Mouse (Mus musculus) liver, adult 10 weeks (tissue): ENCODE results near the gene Olfr90. TPM values are rescaled to one million over a fixed set of nuclear protein-coding genes. Genes with fewer than 3 reads are reported as not detected.

Experiments used
- polyA plus RNA-seq: library from polyadenylated mRNA; stranded (reverse); fragments of 350-450 nt; fragmentation: Illumina TruSeq; extraction: RNeasy Lipid Tissue Mini Kit (QIAGEN cat#74804); gene quantifications from one replicate; pipeline ENCODE4 v1.2.3, GENCODE M21; 2014; ENCODE audit warnings: low read depth, low replicate concordance

Olfr90 gene
- polyA plus RNA-seq: not detected

DNA sequence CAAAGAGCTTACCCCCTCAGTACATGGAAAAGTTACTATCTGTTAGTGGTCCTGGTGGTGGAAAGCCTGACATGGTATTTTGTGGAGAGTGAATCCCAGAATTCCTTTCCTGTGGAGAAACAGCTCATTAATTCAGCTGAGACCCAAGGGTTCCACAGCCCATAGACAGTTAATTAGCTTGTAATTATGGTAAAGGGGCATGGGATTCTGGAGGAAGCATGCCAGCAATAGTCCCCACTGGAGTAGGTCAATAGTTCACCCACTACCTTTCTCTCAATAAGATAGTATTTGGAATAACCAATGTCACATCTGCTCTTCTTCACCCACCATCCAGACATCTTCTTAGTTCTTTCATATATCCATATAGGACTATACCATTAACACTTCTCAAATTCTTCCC lies at the start of gene Olfr90:
Gene Olfr90, minus strand, starts transcription at position 101 of the 400 bp plus-strand sequence.

DNA sequence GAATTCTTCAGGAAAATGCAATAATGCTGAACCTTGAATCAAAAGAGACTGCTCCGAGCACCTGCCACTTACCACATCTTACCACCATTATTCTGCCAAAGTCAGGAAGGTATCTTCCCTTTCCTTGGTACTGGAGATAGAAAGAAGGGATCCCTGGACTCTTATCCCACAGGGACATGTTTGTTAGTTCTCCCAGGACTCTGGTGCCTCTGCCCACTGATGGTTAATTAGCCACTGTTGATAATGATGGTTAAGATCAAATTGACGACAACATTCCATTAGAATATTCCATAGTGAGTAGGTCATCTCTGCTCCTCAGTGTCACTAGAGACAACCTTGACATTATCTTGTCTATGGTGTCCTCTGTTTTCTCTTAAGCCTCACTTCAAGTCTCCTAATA lies 31.7 kb upstream of the Olfr90 start, which contains the start of gene Olfr92:
Gene Olfr92, minus strand, starts transcription at position 101 of the 400 bp plus-strand sequence.

DNA sequence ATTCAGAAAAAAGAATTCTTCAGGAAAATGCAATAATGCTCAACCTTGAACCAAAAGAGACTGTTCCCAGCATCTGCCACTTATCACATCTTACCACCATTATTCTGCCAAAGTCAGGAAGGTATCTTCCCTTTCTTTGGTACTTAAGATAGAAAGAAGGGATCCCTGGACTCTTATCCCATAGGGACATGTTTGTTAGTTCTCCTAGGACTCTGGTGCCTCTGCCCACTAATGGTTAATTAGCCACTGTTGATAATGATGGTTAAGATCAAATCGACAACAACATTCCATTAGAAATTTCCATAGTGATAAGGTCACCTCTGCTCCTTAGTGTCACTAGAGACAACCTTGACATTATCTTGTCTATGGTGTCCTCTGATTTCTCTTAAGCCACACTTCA lies 9.9 kb upstream of the Olfr90 start, which contains the start of gene Olfr91:
Gene Olfr91, minus strand, starts transcription at position 101 of the 400 bp plus-strand sequence.

DNA sequence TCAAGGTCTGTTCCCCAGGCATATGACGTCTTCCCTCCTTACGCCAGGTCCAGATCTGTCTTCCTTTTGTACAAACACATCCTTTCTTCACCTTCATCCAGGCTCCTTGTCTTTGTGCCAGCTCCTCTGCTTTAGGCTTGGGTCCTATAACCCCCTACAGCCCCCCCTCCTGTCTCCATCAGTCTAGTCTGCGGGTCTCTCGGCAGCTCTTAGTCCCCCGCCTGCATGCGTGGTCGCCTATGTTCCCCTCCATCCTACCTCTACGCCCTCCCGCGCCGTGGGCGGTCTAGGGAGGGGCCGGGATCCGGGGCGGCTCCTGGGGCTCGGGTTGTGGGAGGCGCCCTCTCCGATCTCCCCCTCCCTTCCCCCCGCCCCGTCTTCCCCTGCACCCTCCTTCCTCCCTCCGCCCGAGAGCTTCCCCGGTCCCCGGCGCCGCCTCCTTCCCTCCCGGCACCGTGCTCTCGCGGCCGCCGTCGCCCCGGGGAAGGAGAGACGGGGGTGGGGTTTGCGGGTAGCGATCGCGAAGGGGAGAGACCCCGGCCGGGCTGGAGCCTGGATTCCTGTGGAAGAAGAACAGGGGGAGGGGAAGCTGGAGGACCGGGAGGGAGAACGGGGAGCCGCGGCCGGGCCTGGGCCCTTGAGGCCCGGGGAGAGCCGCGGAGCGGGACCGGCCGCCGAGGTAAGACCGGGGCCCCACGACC lies 42.5 kb downstream of the Olfr90 start, which contains the start of gene Gabbr1:
Gene Gabbr1, plus strand, starts transcription at position 356 of the 701 bp plus-strand sequence.

Other genes starting within 250 kb of the Olfr90 start
- not detected for gene Trim15, start 221.3 kb downstream of the Olfr90 start, polyA plus RNA-seq
- gene Trim10, start 218.9 kb downstream of the Olfr90 start, polyA plus RNA-seq: not detected
- gene Trim40, start 198.4 kb downstream of the Olfr90 start, polyA plus RNA-seq: not detected
- gene Trim31, start 190.4 kb downstream of the Olfr90 start, polyA plus RNA-seq: not detected
- 3.8 TPM for gene Rnf39, start 145.6 kb downstream of the Olfr90 start, polyA plus RNA-seq
- 6.2 TPM for gene Ppp1r11, start 136.8 kb downstream of the Olfr90 start, polyA plus RNA-seq
- gene Znrd1, start 129.9 kb downstream of the Olfr90 start, polyA plus RNA-seq: 10.4 TPM
- gene Znrd1as, start 129.9 kb downstream of the Olfr90 start, polyA plus RNA-seq: 30.8 TPM
- not detected for gene 2410137M14Rik, start 107.3 kb downstream of the Olfr90 start, polyA plus RNA-seq
- not detected for gene H2-M5, start 99.0 kb downstream of the Olfr90 start, polyA plus RNA-seq
- 1.9 TPM for gene Zfp57, start 87.3 kb downstream of the Olfr90 start, polyA plus RNA-seq
- gene Mog, start 65.1 kb downstream of the Olfr90 start, polyA plus RNA-seq: not detected
- gene Gabbr1, start 42.5 kb downstream of the Olfr90 start, polyA plus RNA-seq: 2.8 TPM
- gene Olfr91, start 9.8 kb upstream of the Olfr90 start, polyA plus RNA-seq: not detected
- gene Olfr92, start 31.6 kb upstream of the Olfr90 start, polyA plus RNA-seq: not detected
- not detected for gene Olfr93, start 73.0 kb upstream of the Olfr90 start, polyA plus RNA-seq
- 0.61 TPM for gene Ubd, start 105.4 kb upstream of the Olfr90 start, polyA plus RNA-seq
- not detected for gene Olfr94, start 112.5 kb upstream of the Olfr90 start, polyA plus RNA-seq
- gene Olfr95, start 124.6 kb upstream of the Olfr90 start, polyA plus RNA-seq: not detected
- gene Olfr96, start 131.6 kb upstream of the Olfr90 start, polyA plus RNA-seq: not detected
- gene Olfr97, start 148.8 kb upstream of the Olfr90 start, polyA plus RNA-seq: not detected
- gene Olfr98, start 175.2 kb upstream of the Olfr90 start, polyA plus RNA-seq: not detected
- 1.0 TPM for gene H2-M3, start 181.7 kb upstream of the Olfr90 start, polyA plus RNA-seq
- not detected for gene Olfr99, start 195.0 kb upstream of the Olfr90 start, polyA plus RNA-seq
- gene Olfr101, start 215.8 kb upstream of the Olfr90 start, polyA plus RNA-seq: not detected
- not detected for gene Olfr102, start 228.6 kb upstream of the Olfr90 start, polyA plus RNA-seq